Mouse (Mus musculus): ENCODE results near the gene Ggt5. TPM values are rescaled to one million over a fixed set of nuclear protein-coding genes. Genes with fewer than 3 reads are reported as not detected.
"Not testable (repeated sequence)": the region's sequence is repeated elsewhere in the genome, so short reads cannot be mapped to it uniquely, and the experiment has no call there.

The Ggt5 gene
- polyA plus RNA-seq, 1 experiment from 2014 or later = 0.77 TPM

DNA sequence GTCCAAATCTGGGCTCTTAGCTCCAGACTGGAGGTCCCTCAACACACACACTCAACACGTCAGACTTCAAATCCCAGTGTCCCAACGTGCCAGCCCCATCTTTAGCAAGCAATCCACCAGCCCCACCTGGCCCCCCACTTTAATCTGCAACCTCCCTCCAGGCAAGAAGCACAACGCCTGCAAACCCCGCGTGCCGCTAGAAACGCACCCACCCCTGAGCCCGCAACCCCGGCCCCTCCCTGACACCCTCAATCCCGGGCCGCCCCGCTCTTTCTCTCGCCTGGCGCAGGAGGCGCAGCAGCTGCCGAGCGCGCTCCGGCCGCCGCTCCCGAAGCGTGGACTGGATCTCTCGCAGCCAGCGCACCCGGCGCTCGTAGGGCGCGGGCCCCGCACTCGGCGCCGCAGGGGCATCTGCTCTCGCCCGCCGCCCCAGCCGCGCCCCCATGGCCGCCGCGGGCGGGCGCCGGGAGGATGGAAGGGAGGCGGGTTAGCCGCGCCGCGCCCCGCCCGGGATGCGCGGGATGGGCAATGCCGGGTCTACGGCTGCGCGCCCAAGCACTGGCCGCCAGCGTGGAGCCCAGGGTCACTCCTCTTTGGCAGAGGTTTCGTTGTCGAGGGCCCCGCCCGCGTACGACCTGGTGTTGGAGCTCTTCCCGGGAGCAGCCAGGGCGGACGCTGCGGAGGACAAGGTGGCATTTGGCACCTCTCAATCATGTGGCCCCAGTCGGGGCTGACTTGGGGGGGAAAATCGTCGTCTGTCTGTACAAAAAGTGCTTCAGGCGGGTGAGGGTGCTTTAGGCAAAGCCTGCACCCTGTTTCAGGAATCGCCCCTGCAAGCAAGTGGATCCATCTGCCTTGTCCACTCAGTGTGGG lies 29.2 kb upstream of the Ggt5 start, which contains the start of gene Lrrc75b:
Gene Lrrc75b (minus strand): TSS at position 655 of the 873 bp plus-strand sequence.
- peak within 1 kb of the TSS; percentile 85 for H3K27ac ChIP-seq (replicated peaks)
- H3K36me3 ChIP-seq (replicated peaks) = no peaks in the 10 kb centered on the region
- H3K27me3 ChIP-seq (replicated peaks; ENCODE audit: low read depth, poor library complexity, severe bottlenecking) = peaks cover 77% of the 10 kb centered on the region
- DNase-seq (ENCODE audit: low spot score) = peak; percentile 69
- H3K4me3 ChIP-seq = peak within 1 kb of the TSS; percentile 78
- H3K9me3 ChIP-seq = no peaks in the 10 kb centered on the region
- WGBS = under 1% methylated on average over 75 of the region's 75 CpGs
- peaks cover 50% of the 10 kb centered on the region for H3K4me1 ChIP-seq

- Histone ChIP-seq H3K27ac (replicated peaks) (peak overlapping the region; percentile 85), H3K27me3 (replicated peaks; ENCODE audit: low read depth, poor library complexity, severe bottlenecking) (peaks cover 77% of the 10 kb centered on the region), H3K4me3 (peak overlapping the region; percentile 78), H3K36me3 (replicated peaks) (no peaks in the 10 kb centered on the region), H3K9me3 (no peaks in the 10 kb centered on the region), H3K4me1 (peaks cover 51% of the 10 kb centered on the region)
- peak; percentile 54 for DNase-seq (ENCODE audit: low spot score)
- WGBS = 10% methylated on average over 6 of the region's 6 CpGs
These were observed 28.6 kb upstream of the Ggt5 start for GRCm38 (mm10) chr10:75560549-75560899.

DNA sequence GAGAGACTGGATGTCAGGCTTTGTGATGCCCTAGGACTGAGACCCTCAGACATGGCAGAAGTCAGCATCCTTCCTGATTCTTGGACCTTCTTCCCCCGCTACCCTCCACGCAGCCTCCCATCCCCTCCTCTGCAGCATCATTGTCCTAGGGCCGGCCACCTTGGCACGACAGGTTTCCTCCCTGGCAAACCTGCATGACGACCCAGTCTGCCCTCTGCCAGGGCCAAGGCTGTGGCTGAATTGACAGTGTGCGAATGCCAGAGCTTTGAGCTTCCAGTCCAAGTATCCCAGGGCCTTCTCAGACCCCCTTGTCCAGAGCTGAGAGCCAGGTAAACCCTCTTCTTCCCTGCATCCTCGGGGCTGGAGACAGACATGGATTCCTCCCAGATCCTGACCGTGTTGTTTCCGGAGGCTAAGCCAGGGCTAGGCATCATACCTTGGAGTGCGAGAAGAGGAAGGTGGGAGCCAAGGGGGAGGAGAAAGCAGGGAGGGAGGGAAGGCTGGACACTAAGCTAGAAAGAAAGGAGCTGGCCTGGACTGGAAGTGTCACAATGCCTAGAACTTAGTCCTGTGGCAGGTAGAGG lies 28.0 kb upstream of the Ggt5 start, which contains the start of gene Ggt1:
Gene Ggt1 (plus strand): TSS at position 534 of the 584 bp plus-strand sequence.
- Histone ChIP-seq H3K27me3 (replicated peaks; ENCODE audit: low read depth, poor library complexity, severe bottlenecking) (peaks cover 77% of the 10 kb centered on the region), H3K36me3 (replicated peaks) (no peaks in the 10 kb centered on the region)
- no peak for DNase-seq (ENCODE audit: low spot score)

GRCm38 (mm10) chr10:75562596-75562995 lies 26.5 kb upstream of the Ggt5 start:
- Histone ChIP-seq H3K27me3 (replicated peaks; ENCODE audit: low read depth, poor library complexity, severe bottlenecking) (peaks cover 69% of the 10 kb centered on the region), H3K36me3 (replicated peaks) (no peaks in the 10 kb centered on the region), H3K27ac (replicated peaks) (no peak overlapping the region), H3K4me1 (peaks cover 43% of the 10 kb centered on the region), H3K9me3 (no peaks in the 10 kb centered on the region), H3K4me3 (no peak overlapping the region)
- no peak for DNase-seq (ENCODE audit: low spot score)
- 83% methylated on average over 8 of the region's 8 CpGs for WGBS

More for the DNA sequence above, 28.0 kb upstream of the Ggt5 start, which contains the start of gene Ggt1:
- Histone ChIP-seq H3K27ac (replicated peaks) (peak within 1 kb of the TSS; percentile 85), H3K4me3 (peak within 1 kb of the TSS; percentile 78), H3K9me3 (no peaks in the 10 kb centered on the region), H3K4me1 (peaks cover 50% of the 10 kb centered on the region)
- WGBS = 40% methylated on average over 10 of the region's 10 CpGs

GRCm38 (mm10) chr10:75564687-75565265 lies 24.4 kb upstream of the Ggt5 start:
- Histone ChIP-seq H3K27ac (replicated peaks) (no peak overlapping the region), H3K4me3 (no peak overlapping the region), H3K4me1 (peaks cover 32% of the 10 kb centered on the region), H3K9me3 (no peaks in the 10 kb centered on the region), H3K36me3 (replicated peaks) (no peaks in the 10 kb centered on the region), H3K27me3 (replicated peaks; ENCODE audit: low read depth, poor library complexity, severe bottlenecking) (peaks cover 64% of the 10 kb centered on the region)
- WGBS = 84% methylated on average over 12 of the region's 12 CpGs
- DNase-seq (ENCODE audit: low spot score) = no peak

GRCm38 (mm10) chr10:75565436-75565835 lies 23.7 kb upstream of the Ggt5 start:
- H3K4me1 ChIP-seq = peaks cover 26% of the 10 kb centered on the region
- 65% methylated on average over 6 of the region's 6 CpGs for WGBS
- H3K27ac ChIP-seq (replicated peaks) = no peak overlapping the region
- H3K4me3 ChIP-seq = no peak overlapping the region
- H3K27me3 ChIP-seq (replicated peaks; ENCODE audit: low read depth, poor library complexity, severe bottlenecking) = peaks cover 59% of the 10 kb centered on the region
- H3K9me3 ChIP-seq = no peaks in the 10 kb centered on the region
- no peaks in the 10 kb centered on the region for H3K36me3 ChIP-seq (replicated peaks)
- no peak for DNase-seq (ENCODE audit: low spot score)

- H3K4me3 ChIP-seq = no peak overlapping the region
- WGBS = 79% methylated on average over 7 of the region's 7 CpGs
- H3K9me3 ChIP-seq = no peaks in the 10 kb centered on the region
- H3K27me3 ChIP-seq (replicated peaks; ENCODE audit: low read depth, poor library complexity, severe bottlenecking) = peaks cover 54% of the 10 kb centered on the region
- H3K36me3 ChIP-seq (replicated peaks) = no peaks in the 10 kb centered on the region
- H3K27ac ChIP-seq (replicated peaks) = no peak overlapping the region
- H3K4me1 ChIP-seq = peaks cover 24% of the 10 kb centered on the region
- no peak for DNase-seq (ENCODE audit: low spot score)
These were observed 23.2 kb upstream of the Ggt5 start for GRCm38 (mm10) chr10:75565906-75566305.

DNA sequence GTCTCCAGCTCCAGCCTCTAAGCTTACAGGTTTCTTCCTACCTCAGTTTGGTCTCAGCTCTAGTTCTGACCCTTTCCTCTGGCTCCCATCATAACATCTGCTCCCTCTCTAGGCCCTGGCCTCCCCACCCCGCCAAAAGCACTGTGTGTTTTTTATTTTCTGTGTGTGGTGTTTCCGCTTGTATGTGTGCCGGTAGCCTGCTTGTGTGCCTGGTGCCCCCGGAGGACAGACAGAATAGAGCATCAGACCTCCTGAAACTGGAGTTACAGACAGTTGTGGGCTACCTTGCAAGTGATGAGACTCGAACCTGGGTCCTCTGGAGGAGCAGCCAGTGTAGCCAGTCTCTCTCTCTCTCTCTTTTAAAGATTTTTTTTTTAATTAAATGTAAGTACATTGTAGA lies 22.8 kb upstream of the Ggt5 start:
- H3K9me3 ChIP-seq = no peaks in the 10 kb centered on the region
- no peak overlapping the region for H3K27ac ChIP-seq (replicated peaks)
- DNase-seq (ENCODE audit: low spot score) = no peak
- H3K27me3 ChIP-seq (replicated peaks; ENCODE audit: low read depth, poor library complexity, severe bottlenecking) = peaks cover 50% of the 10 kb centered on the region
- WGBS = 78% methylated on average over 5 of the region's 5 CpGs
- H3K4me1 ChIP-seq = peaks cover 24% of the 10 kb centered on the region
- no peak overlapping the region for H3K4me3 ChIP-seq
- no peaks in the 10 kb centered on the region for H3K36me3 ChIP-seq (replicated peaks)

- not testable (repeated sequence) for H3K36me3 ChIP-seq (replicated peaks); H3K9me3 ChIP-seq; H3K27ac ChIP-seq (replicated peaks); H3K4me3 ChIP-seq; DNase-seq (ENCODE audit: low spot score)
- 74% methylated on average over 2 of the region's 2 CpGs for WGBS
- H3K27me3 ChIP-seq (replicated peaks; ENCODE audit: low read depth, poor library complexity, severe bottlenecking) = peaks cover 45% of the 10 kb centered on the region
- peaks cover 28% of the 10 kb centered on the region for H3K4me1 ChIP-seq
These were observed 22.4 kb upstream of the Ggt5 start for GRCm38 (mm10) chr10:75566765-75567164.

DNA sequence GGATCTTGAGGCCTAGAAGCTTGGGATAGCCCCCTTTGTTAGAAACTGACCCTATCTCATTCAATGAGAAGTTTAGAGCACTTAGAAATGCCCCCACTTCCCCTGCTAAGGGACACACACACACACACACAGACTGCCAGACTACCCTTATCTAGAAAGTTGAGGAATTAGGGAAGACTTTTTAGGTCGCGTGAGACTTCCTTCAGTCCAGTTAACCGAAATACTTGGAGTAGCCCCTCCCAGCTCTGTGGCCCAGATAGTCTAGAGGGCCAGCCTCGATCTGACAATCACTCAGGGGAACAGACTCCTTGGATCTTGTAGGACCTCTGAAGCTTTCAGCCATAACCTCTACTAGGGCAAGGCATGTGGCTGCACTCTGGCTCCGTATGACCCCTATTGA lies 21.1 kb upstream of the Ggt5 start:
- H3K27me3 ChIP-seq (replicated peaks; ENCODE audit: low read depth, poor library complexity, severe bottlenecking) = peaks cover 33% of the 10 kb centered on the region
- no peaks in the 10 kb centered on the region for H3K36me3 ChIP-seq (replicated peaks)
- DNase-seq (ENCODE audit: low spot score) = no peak
- H3K4me1 ChIP-seq = peaks cover 38% of the 10 kb centered on the region
- WGBS = 34% methylated on average over 5 of the region's 5 CpGs
- H3K27ac ChIP-seq (replicated peaks) = no peak overlapping the region
- H3K4me3 ChIP-seq = no peak overlapping the region
- no peaks in the 10 kb centered on the region for H3K9me3 ChIP-seq

GRCm38 (mm10) chr10:75568441-75568840 lies 20.7 kb upstream of the Ggt5 start:
- Histone ChIP-seq H3K27ac (replicated peaks) (0 out of 2 replicates have a peak overlapping the region, but pooled peaks have one; percentile 10), H3K27me3 (replicated peaks; ENCODE audit: low read depth, poor library complexity, severe bottlenecking) (peaks cover 29% of the 10 kb centered on the region), H3K36me3 (replicated peaks) (no peaks in the 10 kb centered on the region), H3K4me1 (peaks cover 42% of the 10 kb centered on the region), H3K4me3 (no peak overlapping the region), H3K9me3 (no peaks in the 10 kb centered on the region)
- no peak for DNase-seq (ENCODE audit: low spot score)
- WGBS = 4% methylated on average over 11 of the region's 11 CpGs

DNA sequence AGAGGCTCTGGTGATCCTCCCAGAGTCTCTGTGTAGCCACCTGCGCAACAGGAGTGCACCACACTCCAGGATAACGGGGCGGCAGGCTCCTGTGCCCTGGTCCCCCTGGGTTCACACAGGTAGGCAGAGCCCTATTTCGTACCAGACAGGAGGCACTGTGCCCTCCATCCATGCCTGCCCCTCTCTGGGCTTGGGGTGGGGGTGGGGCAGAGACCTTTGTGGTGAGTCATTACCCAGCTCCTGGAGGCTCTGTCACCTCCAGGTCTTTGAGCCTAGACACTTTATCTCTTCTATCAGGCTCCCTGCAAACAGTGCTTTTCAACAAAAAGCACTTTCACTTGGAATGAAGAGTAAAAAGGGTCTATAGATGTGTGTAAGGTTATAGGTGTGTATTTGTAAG lies 20.3 kb upstream of the Ggt5 start:
- peaks cover 42% of the 10 kb centered on the region for H3K4me1 ChIP-seq
- H3K27me3 ChIP-seq (replicated peaks; ENCODE audit: low read depth, poor library complexity, severe bottlenecking) = peaks cover 25% of the 10 kb centered on the region
- WGBS = 18% methylated on average over 4 of the region's 4 CpGs
- DNase-seq (ENCODE audit: low spot score) = no peak
- H3K27ac ChIP-seq (replicated peaks) = 0 out of 2 replicates have a peak overlapping the region, but pooled peaks have one; percentile 10
- no peak overlapping the region for H3K4me3 ChIP-seq
- H3K9me3 ChIP-seq = no peaks in the 10 kb centered on the region
- no peaks in the 10 kb centered on the region for H3K36me3 ChIP-seq (replicated peaks)
